Mouse (Mus musculus) layer of hippocampus, postnatal 25 days (tissue): ENCODE measurements around the gene Mpc1. TPM values are rescaled to one million over a fixed set of nuclear protein-coding genes. Genes with fewer than 3 reads are reported as not detected.
"Not testable (repeated sequence)": the region's sequence is repeated elsewhere in the genome, so short reads cannot be mapped to it uniquely, and the experiment has no call there.

ENCODE experiments used
- DNase-seq, 2 experiments: peaks; one replicate each; pipeline ENCODE4 v3.0.0; 2022; ENCODE audit warnings: mixed read lengths in 2 of 2, low spot score in 1 of 2; ENCODE audit errors: extremely low spot score in 1 of 2
- total RNA-seq, 2 experiments: library from RNA; stranded (reverse); gene quantifications; 2 replicates each; pipeline ENCODE4 v1.2.3; 2021

Gene Mpc1
- total RNA-seq, 2 experiments from 2014 or later: 149 to 159 TPM

GRCm38 (mm10) chr17:8326877-8327276 is 44.2 kb downstream of the Mpc1 start:
- DNase-seq: not testable (repeated sequence)

DNA sequence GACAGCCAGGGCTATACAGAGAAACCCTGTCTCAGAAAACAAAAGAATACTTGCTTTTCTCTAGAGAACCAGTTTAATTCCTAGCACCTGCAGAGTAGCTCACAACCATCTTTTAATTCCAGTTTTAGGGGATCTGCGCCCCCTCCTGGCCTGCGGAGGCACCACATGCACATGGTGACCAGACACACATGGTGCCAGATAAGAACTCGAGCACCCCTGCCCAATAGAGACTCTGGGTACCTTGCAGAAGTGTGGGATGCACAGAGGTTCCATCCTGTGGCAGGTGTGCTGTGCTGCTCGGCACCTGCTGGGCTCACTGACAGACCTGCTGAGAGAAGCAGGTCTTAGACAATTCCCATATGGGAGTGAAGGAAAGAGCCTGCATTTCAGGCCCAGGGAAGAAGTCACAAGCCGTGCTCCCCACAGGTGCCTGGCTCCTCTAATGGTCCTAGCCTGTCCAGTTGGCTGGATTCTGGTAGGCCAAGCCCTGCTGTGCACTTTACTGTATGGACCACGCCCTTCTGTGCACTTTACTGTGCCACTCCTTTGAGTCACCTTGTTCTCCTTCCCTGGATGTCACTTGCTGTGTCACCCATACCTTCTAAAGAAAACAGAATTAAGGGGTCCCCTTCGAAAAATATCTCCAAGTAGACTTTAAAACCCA is 45.9 kb downstream of the Mpc1 start:
- DNase-seq: no peak

- no peak for DNase-seq
These were observed 47.9 kb downstream of the Mpc1 start for GRCm38 (mm10) chr17:8330602-8331001.

DNA sequence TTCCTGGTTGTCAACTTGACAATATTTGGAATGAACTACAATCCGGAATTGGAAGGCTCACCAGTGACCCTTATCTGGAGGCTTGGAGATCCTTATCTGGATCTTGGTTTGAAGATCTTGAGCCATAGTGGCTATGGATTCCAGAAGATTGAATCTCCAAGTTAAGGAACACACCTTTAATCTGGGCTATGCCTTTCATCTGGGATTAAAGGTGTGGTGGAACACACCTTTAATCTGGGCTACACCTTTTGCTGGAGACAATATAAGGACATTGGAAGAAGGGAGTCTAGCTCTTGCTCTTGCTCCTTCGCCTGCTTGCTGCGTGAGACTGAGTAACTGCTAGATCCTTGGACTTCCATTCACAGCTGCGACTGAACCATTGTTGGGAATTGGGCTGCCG is 54.5 kb downstream of the Mpc1 start, which contains the start of gene Prr18:
TSS of gene Prr18 (plus strand) at position 301 of the 400 bp plus-strand sequence.
- not testable (repeated sequence) for DNase-seq

GRCm38 (mm10) chr17:8339666-8340374 is 57.1 kb downstream of the Mpc1 start:
- DNase-seq: no peak

- peak; percentile 40 to 69 for DNase-seq
These were observed 58.0 kb downstream of the Mpc1 start for GRCm38 (mm10) chr17:8340407-8341359.

DNA sequence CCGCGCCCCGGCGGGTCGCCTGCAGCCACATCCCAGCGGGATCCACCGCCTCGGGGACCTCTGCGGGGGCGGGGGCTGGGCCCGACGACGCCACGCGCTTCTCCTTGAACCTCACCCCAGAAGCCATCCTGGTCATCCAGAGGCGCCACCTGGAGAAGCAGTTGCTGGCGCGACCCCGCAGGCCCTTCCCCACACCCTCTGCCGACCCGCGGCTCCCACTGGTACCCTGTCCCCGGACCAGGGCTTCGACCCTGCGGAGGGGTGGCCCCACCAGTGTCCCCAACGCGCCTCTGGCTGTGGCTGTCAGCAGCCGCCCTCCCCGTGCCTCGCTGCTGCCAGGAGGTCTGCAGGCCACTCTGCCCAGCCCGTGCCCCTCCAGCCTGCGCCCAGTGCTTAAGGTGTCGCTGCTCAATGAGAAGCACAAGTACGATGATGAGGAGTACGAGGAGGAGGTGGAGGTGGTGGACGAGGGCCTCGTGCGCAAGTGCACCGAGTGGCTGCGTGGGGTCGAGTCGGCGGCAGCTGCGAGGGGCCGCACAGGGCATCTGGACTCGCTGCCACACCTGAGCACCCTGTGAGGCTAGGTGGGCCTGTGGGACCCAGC is 58.8 kb downstream of the Mpc1 start:
- DNase-seq: no peak

DNA sequence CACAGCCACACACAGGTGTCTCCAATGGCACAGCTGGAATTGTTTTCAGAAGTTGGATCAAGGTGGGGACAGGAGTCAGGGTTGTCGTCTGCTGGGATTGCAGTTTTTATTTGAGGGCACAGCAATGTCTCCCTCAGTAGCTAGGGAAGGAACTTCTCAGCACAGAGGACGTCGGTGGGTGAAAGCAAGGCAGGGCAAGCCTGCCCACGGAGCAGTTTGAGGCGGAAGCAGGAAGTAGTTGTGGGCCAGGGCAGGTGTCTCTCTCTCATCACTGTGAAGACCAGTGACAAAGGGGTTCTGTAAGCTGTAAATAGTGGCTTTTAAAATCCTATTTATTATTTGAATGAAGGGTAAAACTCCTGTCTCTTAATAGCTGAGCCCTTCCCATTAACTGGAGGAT is 60.0 kb downstream of the Mpc1 start:
- no peak for DNase-seq

GRCm38 (mm10) chr17:8343416-8343815 is 60.7 kb downstream of the Mpc1 start:
- DNase-seq: no peak

Other genes with a start within 250 kb of the Mpc1 start
- gene Gm49673, start 135.1 kb upstream of the Mpc1 start, total RNA-seq: under 1 TPM; 0.10 to 0.63 TPM
- 1 to 10 TPM; 6.0 to 6.3 TPM for gene Rnaset2a, start 134.8 kb upstream of the Mpc1 start, total RNA-seq
- 10 to 100 TPM; 15.3 to 15.7 TPM for gene Fgfr1op, start 117.4 kb upstream of the Mpc1 start, total RNA-seq
- gene Ccr6, start 46.9 kb upstream of the Mpc1 start, total RNA-seq: under 1 TPM; 0.22 to 0.38 TPM
- gene Sft2d1, start 28.2 kb downstream of the Mpc1 start, total RNA-seq: 10 to 100 TPM; 55.7 to 58.0 TPM
- gene Prr18, start 54.6 kb downstream of the Mpc1 start, total RNA-seq: 10 to 100 TPM; 22.8 to 23.6 TPM
- under 1 TPM; 0.34 to 0.82 TPM for gene T2, start 73.1 kb downstream of the Mpc1 start, total RNA-seq
- gene T, start 151.5 kb downstream of the Mpc1 start, total RNA-seq: not detected
- gene Pde10a, start 242.5 kb downstream of the Mpc1 start, total RNA-seq: 10 to 100 TPM; 55.2 to 64.0 TPM